Mouse (Mus musculus): Measurements from ENCODE around the gene Ror1. TPM values are rescaled to one million over a fixed set of nuclear protein-coding genes. Genes with fewer than 3 reads are reported as not detected.

Ror1 gene
- polyA plus RNA-seq, 1 experiment from 2014 or later = 12.4 TPM

- H3K4me3 ChIP-seq (ENCODE audit: control insufficient read depth in 1 of 2, insufficient read depth in 1 of 2, low read depth in 1 of 2, low read length in 2 of 2) = no peak overlapping the region
- H3K27ac ChIP-seq (replicated peaks in 1 of 2; ENCODE audit: control insufficient read depth in 1 of 2, insufficient read depth in 1 of 2, low read depth in 2 of 2, low read length in 2 of 2) = no peak overlapping the region
- no peaks in the 10 kb centered on the region for H3K27me3 ChIP-seq (ENCODE audit: control insufficient read depth, insufficient read depth, low read length)
- H3K4me1 ChIP-seq (ENCODE audit: control insufficient read depth in 2 of 2, insufficient read depth in 2 of 2, low read length in 2 of 2) = peaks cover 0 to 4% of the 10 kb centered on the region in 2 experiments; a peak in 1 of 4 replicates
- H3K36me3 ChIP-seq (ENCODE audit: control insufficient read depth, insufficient read depth, low read length) = no peaks in the 10 kb centered on the region
- H3K4me2 ChIP-seq (ENCODE audit: low read length) = no peak overlapping the region
- WGBS = 72% methylated on average over 10 of the region's 10 CpGs
- no peak overlapping the region for H3K9ac ChIP-seq (ENCODE audit: low read length)
- no peaks in the 10 kb centered on the region for H3K9me3 ChIP-seq (ENCODE audit: control insufficient read depth, low read length)
- ATAC-seq (ENCODE audit: insufficient number of reproducible peaks, insufficient read depth, low FRiP score, low read depth) = no peak
Observed at GRCm38 (mm10) chr4:100311775-100312537, 216.4 kb downstream of the Ror1 start.

GRCm38 (mm10) chr4:100315066-100315465, 219.5 kb downstream of the Ror1 start:
- WGBS = 81% methylated on average over 1 of the region's 1 CpGs

GRCm38 (mm10) chr4:100321758-100322157, 226.2 kb downstream of the Ror1 start:
- Histone ChIP-seq H3K4me1 (ENCODE audit: control insufficient read depth in 2 of 2, insufficient read depth in 2 of 2, low read length in 2 of 2) (peaks cover 8 to 21% of the 10 kb centered on the region in 2 experiments), H3K4me2 (ENCODE audit: low read length) (no peak overlapping the region), H3K27me3 (ENCODE audit: control insufficient read depth, insufficient read depth, low read length) (no peaks in the 10 kb centered on the region), H3K36me3 (ENCODE audit: control insufficient read depth, insufficient read depth, low read length) (no peaks in the 10 kb centered on the region), H3K4me3 (ENCODE audit: control insufficient read depth in 1 of 2, insufficient read depth in 1 of 2, low read depth in 1 of 2, low read length in 2 of 2) (no peak overlapping the region), H3K9me3 (ENCODE audit: control insufficient read depth, low read length) (peaks cover 8% of the 10 kb centered on the region; the same call in 1 of the 2 replicates), H3K9ac (ENCODE audit: low read length) (peak overlapping the region; percentile 16; the same call in 1 of the 2 replicates), H3K27ac (replicated peaks in 1 of 2; ENCODE audit: control insufficient read depth in 1 of 2, insufficient read depth in 1 of 2, low read depth in 2 of 2, low read length in 2 of 2) (peak overlapping the region in 1 of 2 experiments; percentile 57; a peak in 2 of 4 replicates)
- ATAC-seq (ENCODE audit: insufficient number of reproducible peaks, insufficient read depth, low FRiP score, low read depth) = 0 out of 2 replicates have a peak, but pooled peaks have one; percentile 25
- WGBS = 20% methylated on average over 6 of the region's 6 CpGs

More at GRCm38 (mm10) chr4:100315066-100315465, 219.5 kb downstream of the Ror1 start:
- ATAC-seq (ENCODE audit: insufficient number of reproducible peaks, insufficient read depth, low FRiP score, low read depth) = no peak
- Histone ChIP-seq H3K4me2 (ENCODE audit: low read length) (no peak overlapping the region), H3K9me3 (ENCODE audit: control insufficient read depth, low read length) (peaks cover 8% of the 10 kb centered on the region; the same call in 1 of the 2 replicates), H3K27ac (replicated peaks in 1 of 2; ENCODE audit: control insufficient read depth in 1 of 2, insufficient read depth in 1 of 2, low read depth in 2 of 2, low read length in 2 of 2) (no peak overlapping the region), H3K4me1 (ENCODE audit: control insufficient read depth in 2 of 2, insufficient read depth in 2 of 2, low read length in 2 of 2) (no peaks in the 10 kb centered on the region; a peak in 1 of 4 replicates), H3K4me3 (ENCODE audit: control insufficient read depth in 1 of 2, insufficient read depth in 1 of 2, low read depth in 1 of 2, low read length in 2 of 2) (no peak overlapping the region), H3K27me3 (ENCODE audit: control insufficient read depth, insufficient read depth, low read length) (no peaks in the 10 kb centered on the region), H3K36me3 (ENCODE audit: control insufficient read depth, insufficient read depth, low read length) (no peaks in the 10 kb centered on the region), H3K9ac (ENCODE audit: low read length) (no peak overlapping the region)

- Histone ChIP-seq H3K9ac (ENCODE audit: low read length) (no peak overlapping the region), H3K9me3 (ENCODE audit: control insufficient read depth, low read length) (no peaks in the 10 kb centered on the region), H3K27me3 (ENCODE audit: control insufficient read depth, insufficient read depth, low read length) (no peaks in the 10 kb centered on the region), H3K4me3 (ENCODE audit: control insufficient read depth in 1 of 2, insufficient read depth in 1 of 2, low read depth in 1 of 2, low read length in 2 of 2) (no peak overlapping the region), H3K36me3 (ENCODE audit: control insufficient read depth, insufficient read depth, low read length) (no peaks in the 10 kb centered on the region), H3K27ac (replicated peaks in 1 of 2; ENCODE audit: control insufficient read depth in 1 of 2, insufficient read depth in 1 of 2, low read depth in 2 of 2, low read length in 2 of 2) (peak overlapping the region in 1 of 2 experiments; percentile 41; a peak in 1 of 4 replicates), H3K4me1 (ENCODE audit: control insufficient read depth in 2 of 2, insufficient read depth in 2 of 2, low read length in 2 of 2) (peaks cover 10 to 37% of the 10 kb centered on the region in 2 experiments), H3K4me2 (ENCODE audit: low read length) (no peak overlapping the region)
- ATAC-seq (ENCODE audit: insufficient number of reproducible peaks, insufficient read depth, low FRiP score, low read depth) = no peak
- WGBS = 66% methylated on average over 14 of the region's 14 CpGs
Observed at GRCm38 (mm10) chr4:100324719-100325515, 229.3 kb downstream of the Ror1 start.

- Histone ChIP-seq H3K9ac (ENCODE audit: low read length) (no peak overlapping the region), H3K27me3 (ENCODE audit: control insufficient read depth, insufficient read depth, low read length) (no peaks in the 10 kb centered on the region), H3K36me3 (ENCODE audit: control insufficient read depth, insufficient read depth, low read length) (no peaks in the 10 kb centered on the region), H3K9me3 (ENCODE audit: control insufficient read depth, low read length) (no peaks in the 10 kb centered on the region), H3K27ac (replicated peaks in 1 of 2; ENCODE audit: control insufficient read depth in 1 of 2, insufficient read depth in 1 of 2, low read depth in 2 of 2, low read length in 2 of 2) (no peak overlapping the region), H3K4me1 (ENCODE audit: control insufficient read depth in 2 of 2, insufficient read depth in 2 of 2, low read length in 2 of 2) (peaks cover 5 to 27% of the 10 kb centered on the region in 2 experiments), H3K4me3 (ENCODE audit: control insufficient read depth in 1 of 2, insufficient read depth in 1 of 2, low read depth in 1 of 2, low read length in 2 of 2) (no peak overlapping the region), H3K4me2 (ENCODE audit: low read length) (no peak overlapping the region)
- WGBS = 46% methylated on average over 4 of the region's 4 CpGs
- ATAC-seq (ENCODE audit: insufficient number of reproducible peaks, insufficient read depth, low FRiP score, low read depth) = no peak
Observed at GRCm38 (mm10) chr4:100328361-100328970, 232.9 kb downstream of the Ror1 start.

GRCm38 (mm10) chr4:100335168-100335567, 239.6 kb downstream of the Ror1 start:
- 58% methylated on average over 2 of the region's 2 CpGs for WGBS
- H3K27me3 ChIP-seq (ENCODE audit: control insufficient read depth, insufficient read depth, low read length) = no peaks in the 10 kb centered on the region
- no peak overlapping the region for H3K9ac ChIP-seq (ENCODE audit: low read length)
- H3K9me3 ChIP-seq (ENCODE audit: control insufficient read depth, low read length) = no peaks in the 10 kb centered on the region
- H3K27ac ChIP-seq (replicated peaks in 1 of 2; ENCODE audit: control insufficient read depth in 1 of 2, insufficient read depth in 1 of 2, low read depth in 2 of 2, low read length in 2 of 2) = no peak overlapping the region
- H3K36me3 ChIP-seq (ENCODE audit: control insufficient read depth, insufficient read depth, low read length) = peaks cover 11% of the 10 kb centered on the region
- no peak overlapping the region for H3K4me3 ChIP-seq (ENCODE audit: control insufficient read depth in 1 of 2, insufficient read depth in 1 of 2, low read depth in 1 of 2, low read length in 2 of 2)
- no peak for ATAC-seq (ENCODE audit: insufficient number of reproducible peaks, insufficient read depth, low FRiP score, low read depth)
- peaks cover 2 to 9% of the 10 kb centered on the region in 2 experiments; a peak in 3 of 4 replicates for H3K4me1 ChIP-seq (ENCODE audit: control insufficient read depth in 2 of 2, insufficient read depth in 2 of 2, low read length in 2 of 2)
- H3K4me2 ChIP-seq (ENCODE audit: low read length) = no peak overlapping the region

GRCm38 (mm10) chr4:100347791-100348190, 252.2 kb downstream of the Ror1 start:
- Histone ChIP-seq H3K4me3 (ENCODE audit: control insufficient read depth in 1 of 2, insufficient read depth in 1 of 2, low read depth in 1 of 2, low read length in 2 of 2) (no peak overlapping the region), H3K27me3 (ENCODE audit: control insufficient read depth, insufficient read depth, low read length) (no peaks in the 10 kb centered on the region), H3K4me1 (ENCODE audit: control insufficient read depth in 2 of 2, insufficient read depth in 2 of 2, low read length in 2 of 2) (peaks cover 4 to 22% of the 10 kb centered on the region in 2 experiments), H3K27ac (replicated peaks in 1 of 2; ENCODE audit: control insufficient read depth in 1 of 2, insufficient read depth in 1 of 2, low read depth in 2 of 2, low read length in 2 of 2) (no peak overlapping the region), H3K4me2 (ENCODE audit: low read length) (no peak overlapping the region), H3K9ac (ENCODE audit: low read length) (no peak overlapping the region), H3K36me3 (ENCODE audit: control insufficient read depth, insufficient read depth, low read length) (no peaks in the 10 kb centered on the region), H3K9me3 (ENCODE audit: control insufficient read depth, low read length) (no peaks in the 10 kb centered on the region)
- 77% methylated on average over 3 of the region's 3 CpGs for WGBS
- no peak for ATAC-seq (ENCODE audit: insufficient number of reproducible peaks, insufficient read depth, low FRiP score, low read depth)
